Mouse (Mus musculus): ENCODE data around the gene Cobl.

Cobl gene

DNA sequence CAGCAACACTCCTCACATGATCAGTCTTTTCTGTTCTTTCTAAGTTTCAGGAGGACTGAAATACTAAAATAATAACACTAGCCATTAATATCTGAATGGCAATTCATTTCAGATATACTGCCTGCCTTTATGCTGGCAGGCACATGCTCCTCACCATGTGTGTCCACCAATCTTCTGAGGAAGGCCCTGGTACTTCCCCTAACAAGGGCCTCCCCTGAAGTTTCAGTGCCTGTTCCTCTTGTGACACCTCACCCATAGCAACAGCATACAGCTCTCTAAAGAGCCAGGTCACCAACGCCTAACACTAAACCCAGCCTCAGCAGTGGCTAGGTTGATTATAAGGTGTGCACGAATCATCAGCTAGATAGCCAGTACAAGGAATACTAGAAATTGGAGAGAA lies 20.5 kb downstream of the Cobl start:
- no peak for DNase-seq (ENCODE audit: low spot score)

DNA sequence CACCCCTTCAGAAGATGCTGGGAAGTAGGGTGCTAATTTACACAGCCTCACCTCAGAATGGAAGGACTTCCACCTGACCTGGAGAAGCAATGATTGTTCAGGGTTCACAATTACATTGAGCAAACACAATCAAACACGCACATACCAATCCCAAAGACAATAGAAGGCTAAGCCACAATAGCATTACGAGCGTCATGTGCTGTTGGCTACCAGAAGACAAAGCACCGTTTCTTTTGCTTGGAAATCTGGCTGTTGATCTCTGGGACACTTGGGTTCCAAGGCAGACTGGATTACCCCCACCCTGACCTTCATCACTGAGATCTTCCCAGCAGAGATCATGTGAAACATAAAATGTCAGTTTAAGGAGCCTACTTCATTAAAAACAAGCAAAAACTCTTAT lies 21.1 kb downstream of the Cobl start:
- peak; percentile 37 for DNase-seq (ENCODE audit: low spot score)

DNA sequence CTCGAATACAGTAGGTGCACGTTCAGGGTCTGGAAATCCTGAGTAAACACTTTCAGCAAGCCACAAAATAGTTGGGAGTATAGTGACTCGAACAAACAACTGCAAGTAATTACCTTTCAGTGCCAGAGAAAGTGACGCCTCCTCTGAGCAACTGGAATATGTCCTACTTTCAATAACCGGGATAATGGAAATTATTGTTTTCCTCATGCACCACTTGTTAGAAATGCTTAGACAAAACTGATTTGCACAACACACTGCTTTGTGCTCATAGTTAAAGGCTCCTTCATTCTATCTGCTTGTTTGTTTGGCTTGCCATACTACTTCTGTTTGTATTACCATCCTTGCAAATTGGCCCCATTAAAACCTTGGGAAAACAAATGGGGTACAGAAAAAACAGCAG lies 21.6 kb downstream of the Cobl start:
- no peak for DNase-seq (ENCODE audit: low spot score)

DNA sequence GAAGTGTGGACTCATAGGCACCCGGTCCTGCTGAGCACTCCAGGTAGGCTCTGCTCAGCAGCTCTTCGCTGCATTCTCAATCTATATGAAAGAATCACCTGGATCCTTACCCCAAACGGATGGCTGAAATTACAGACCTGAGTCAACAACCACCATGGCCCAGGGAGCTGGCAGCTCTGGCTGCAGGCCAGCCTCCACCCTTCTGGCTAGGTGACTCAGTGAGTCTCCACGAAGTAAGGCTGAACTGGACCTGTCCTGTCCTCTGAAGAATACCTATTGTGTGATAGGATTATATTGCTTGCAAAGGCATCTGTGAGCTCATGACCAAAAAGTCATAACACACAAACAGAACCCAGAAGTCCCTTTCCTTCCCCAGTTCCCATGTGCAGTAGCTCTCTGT lies 22.5 kb downstream of the Cobl start:
- DNase-seq (ENCODE audit: low spot score), result no peak

DNA sequence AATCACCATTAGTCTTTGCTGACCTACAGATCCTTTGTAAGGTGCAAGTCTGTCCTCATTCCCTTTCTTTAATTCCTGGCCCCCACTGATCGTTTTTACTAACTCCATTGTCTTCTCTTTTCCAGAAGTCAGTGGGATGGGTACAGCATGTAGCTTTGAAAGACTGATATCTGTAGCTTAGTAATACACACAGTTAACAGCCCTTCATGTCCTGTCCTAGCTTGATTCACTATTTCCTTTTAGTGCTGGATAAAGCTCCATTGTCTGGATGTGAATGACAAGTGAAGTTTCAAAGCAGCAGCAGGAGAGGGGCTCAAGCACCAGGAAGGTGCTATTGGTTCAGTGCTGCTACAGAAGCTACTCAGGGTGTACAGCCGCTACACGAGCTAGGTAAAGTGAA lies 28.9 kb downstream of the Cobl start:
- no peak for DNase-seq (ENCODE audit: low spot score)

- DNase-seq (ENCODE audit: low spot score), result no peak
These were observed 29.7 kb downstream of the Cobl start for GRCm38 (mm10) chr11:12435018-12435417.

GRCm38 (mm10) chr11:12434597-12434996 lies 30.2 kb downstream of the Cobl start:
- no peak for DNase-seq (ENCODE audit: low spot score)

DNA sequence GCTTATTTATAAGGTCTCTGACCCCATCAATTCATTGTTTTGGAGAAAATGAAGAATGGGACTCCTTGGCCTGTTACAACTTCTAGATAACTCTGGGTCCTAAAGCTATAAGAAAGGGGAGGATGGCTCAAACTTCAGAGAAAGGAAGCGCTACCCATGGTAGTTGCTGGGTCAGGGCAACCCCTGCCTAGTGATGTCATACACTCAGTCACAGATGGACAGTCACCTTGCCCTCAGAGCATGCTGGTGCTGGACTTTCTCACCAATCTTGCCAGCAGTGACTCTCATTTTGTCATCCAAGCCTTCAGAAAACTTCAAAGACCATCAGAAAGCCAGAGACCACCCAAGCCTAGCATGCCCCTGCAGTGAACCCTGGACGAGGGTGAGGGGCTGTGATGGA lies 32.8 kb downstream of the Cobl start:
- DNase-seq (ENCODE audit: low spot score), result no peak

DNA sequence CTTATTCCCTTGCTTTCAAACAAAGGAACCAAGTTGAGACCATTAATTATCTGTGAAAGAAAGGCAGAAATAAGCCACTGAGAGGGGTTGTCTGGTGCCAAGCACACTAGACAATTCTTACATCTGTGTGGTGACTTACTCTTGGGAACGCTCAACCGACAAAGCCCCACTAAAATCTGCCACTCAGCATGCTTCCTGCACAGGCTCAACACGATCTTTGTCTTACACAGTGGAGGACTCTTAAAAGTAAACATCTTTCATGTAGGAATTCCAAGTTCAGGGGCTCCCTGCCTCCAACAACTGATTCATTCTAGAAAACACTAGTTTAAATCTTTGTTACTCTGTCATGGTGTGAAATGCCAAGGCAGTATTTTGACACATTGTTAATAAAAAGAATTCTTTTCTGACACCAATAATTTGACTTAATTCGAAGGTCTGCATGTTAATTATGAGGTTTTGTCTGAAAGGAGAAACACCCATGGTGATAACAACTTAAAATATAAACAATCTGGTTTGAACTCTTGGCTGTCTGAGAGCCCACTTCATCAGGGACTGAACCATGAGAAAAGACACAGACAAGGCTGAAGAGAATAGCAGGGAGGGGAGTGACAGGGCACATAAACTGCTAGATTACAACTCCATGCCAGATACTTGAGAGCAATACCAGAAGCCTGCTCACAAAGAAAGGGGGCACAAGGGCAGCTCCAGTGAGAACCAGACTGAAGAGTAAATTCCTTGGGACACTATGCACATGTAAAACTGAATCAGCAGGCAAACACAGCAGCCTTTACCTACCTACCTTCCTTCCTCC lies 34.3 kb downstream of the Cobl start:
- DNase-seq (ENCODE audit: low spot score), result no peak

DNA sequence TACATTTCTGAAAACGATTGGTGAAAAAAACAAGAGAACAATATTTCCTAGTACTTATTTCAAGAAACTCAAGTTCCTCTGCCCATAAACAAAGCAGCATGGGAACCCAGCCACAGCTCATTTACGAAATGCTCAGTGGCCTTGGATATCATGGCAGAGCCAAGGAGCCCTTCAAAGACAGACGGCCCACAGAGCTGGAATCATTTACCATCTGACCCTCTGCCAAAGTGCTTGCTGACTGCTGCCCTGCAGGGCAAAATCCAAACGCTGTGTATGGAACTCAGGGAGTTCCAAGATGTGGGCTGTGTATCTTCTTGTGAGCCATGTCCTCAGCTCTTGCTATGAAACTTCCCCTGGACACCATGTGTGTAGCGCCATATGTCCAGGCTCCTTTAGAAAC lies 38.0 kb downstream of the Cobl start:
- DNase-seq (ENCODE audit: low spot score), result no peak

DNA sequence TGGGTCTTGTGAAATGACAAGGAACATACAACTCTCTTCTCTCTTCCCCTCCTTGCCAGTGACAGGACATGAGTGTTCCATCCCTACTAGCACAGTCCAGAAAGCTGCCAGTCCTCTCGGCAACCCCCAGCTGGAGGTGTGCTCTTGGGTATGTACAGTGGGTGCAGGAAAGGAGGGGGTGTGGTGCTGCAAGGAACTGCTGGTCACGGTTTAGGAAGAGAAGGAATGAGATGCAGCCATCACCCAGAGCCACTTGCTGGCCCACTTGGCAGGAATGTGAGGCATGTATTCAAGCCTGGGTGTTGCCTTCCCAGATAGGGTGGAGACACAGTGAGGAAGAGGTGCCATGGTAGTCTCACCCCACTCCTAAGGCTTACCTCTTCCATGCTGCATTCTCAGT lies 40.6 kb downstream of the Cobl start:
- no peak for DNase-seq (ENCODE audit: low spot score)

- no peak for DNase-seq (ENCODE audit: low spot score)
These were observed 43.6 kb downstream of the Cobl start for GRCm38 (mm10) chr11:12421183-12421582.

DNA sequence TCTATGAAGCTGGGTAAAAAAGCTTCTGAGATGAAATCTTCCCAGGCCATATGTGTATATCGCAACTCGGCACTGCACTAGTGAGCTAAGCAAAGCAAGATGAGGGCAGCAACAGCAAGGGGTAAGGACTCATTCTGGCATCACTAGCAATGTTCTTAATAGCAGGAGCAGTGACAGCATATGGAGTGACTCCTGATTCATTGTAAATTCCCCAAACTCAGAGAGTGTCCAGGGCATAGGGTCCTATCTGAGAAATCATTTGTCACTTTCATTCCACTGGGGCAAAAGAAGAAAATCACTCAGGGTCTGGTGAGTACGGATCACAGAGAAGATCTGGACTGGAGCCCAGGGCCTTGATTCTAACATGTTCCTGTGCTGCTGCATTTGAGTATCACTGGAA lies 44.6 kb downstream of the Cobl start:
- no peak for DNase-seq (ENCODE audit: low spot score)

DNA sequence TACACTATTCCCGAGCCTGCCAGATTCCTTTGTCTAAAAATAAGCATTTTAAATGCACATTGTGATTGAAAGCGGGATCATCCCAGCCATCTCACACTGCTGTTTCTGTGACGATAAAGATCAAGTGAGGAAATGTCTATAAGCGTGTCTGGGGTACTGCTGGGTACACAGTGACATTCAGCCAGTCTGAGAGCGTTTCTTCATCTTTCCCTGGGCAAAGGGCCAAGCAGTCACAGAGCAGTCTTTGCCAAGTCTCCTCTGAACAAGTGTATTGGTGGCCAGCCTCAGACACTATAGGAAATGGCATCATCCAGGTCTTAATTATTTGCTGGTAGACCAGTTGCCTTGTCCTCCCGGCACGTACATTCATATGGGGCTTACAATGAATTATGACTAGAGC lies 47.9 kb downstream of the Cobl start:
- DNase-seq (ENCODE audit: low spot score), result no peak

DNA sequence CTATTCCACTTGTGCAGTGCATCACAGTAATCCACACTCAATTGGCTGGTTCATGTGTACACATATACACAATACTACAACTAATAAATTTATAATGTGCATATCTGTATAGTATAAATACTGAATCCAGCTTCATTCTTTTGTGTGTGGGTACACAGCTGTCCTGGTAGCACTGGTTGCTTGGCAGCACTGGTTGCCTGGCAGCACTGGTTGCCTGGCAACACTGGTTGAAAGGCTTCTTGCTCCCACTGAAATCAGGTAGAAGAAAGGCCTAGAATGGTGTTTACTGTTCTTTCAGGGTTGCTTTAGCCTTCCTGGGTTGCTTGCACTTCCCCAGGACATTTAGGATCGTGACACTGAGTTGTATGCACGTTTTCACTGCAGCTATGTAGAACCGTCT lies 49.4 kb downstream of the Cobl start:
- peak; percentile 73 for DNase-seq (ENCODE audit: low spot score)

- no peak for DNase-seq (ENCODE audit: low spot score)
These were observed 52.8 kb downstream of the Cobl start for GRCm38 (mm10) chr11:12411950-12412349.

- no peak for DNase-seq (ENCODE audit: low spot score)
These were observed 53.5 kb downstream of the Cobl start for GRCm38 (mm10) chr11:12411075-12411807.

DNA sequence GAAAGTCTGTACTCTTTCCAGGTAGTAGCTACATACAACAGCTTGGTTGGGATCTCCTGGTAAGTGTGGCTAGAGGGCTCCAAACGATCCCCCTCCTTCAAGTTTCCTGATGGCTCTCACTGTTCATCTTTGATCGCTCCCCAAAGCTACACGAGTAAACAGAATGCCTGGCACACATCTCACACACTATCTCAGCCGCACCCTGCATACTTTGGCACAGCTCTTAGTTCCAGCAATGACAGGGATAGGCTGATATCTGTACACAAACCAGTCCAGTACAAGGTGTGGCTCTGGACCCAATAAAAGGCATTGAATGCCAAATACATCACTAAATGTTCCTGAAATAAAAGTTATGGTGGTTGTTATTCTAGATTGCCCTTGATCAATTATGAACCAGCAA lies 55.3 kb downstream of the Cobl start:
- no peak for DNase-seq (ENCODE audit: low spot score)

DNA sequence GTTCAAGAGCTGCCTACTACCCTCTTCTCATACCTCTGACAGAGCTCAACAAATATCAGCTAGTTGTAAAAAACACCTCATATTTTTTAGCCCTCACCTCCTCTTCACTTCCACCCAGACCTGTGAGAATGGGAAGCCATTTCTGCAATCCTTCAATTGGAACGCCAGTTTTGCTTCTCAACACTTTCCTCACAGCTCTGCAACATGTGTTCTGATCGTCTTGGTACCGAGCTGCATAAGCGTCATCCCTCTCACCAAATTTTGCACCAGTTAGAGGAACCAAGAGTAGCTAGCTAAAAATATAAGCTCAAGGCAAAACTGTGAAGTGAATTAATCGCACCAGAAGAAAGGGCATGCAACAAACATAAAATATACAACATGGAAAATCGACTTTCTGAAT lies 56.9 kb downstream of the Cobl start:
- no peak for DNase-seq (ENCODE audit: low spot score)

- no peak for DNase-seq (ENCODE audit: low spot score)
These were observed 64.9 kb downstream of the Cobl start for GRCm38 (mm10) chr11:12399903-12400302.

- DNase-seq (ENCODE audit: low spot score), result no peak
These were observed 68.6 kb downstream of the Cobl start for GRCm38 (mm10) chr11:12396196-12396595.

- DNase-seq (ENCODE audit: low spot score), result no peak
These were observed 70.1 kb downstream of the Cobl start for GRCm38 (mm10) chr11:12394701-12395100.

GRCm38 (mm10) chr11:12394151-12394550 lies 70.6 kb downstream of the Cobl start:
- no peak for DNase-seq (ENCODE audit: low spot score)

GRCm38 (mm10) chr11:12384826-12385225 lies 79.9 kb downstream of the Cobl start:
- DNase-seq (ENCODE audit: low spot score), result no peak

Data from retina, embryonic 14.5 days (tissue).